Mouse (Mus musculus): ENCODE measurements around the gene Cbx7. TPM values are rescaled to one million over a fixed set of nuclear protein-coding genes. Genes with fewer than 3 reads are reported as not detected.

The Cbx7 gene
- polyA plus RNA-seq, 1 experiment from 2014 or later, result 4.3 TPM

Other genes with a start within 250 kb of the Cbx7 start
- 29.8 to 44.7 TPM (median 30.4 TPM) in 3 replicates for gene Sun2, start 228.6 kb downstream of the Cbx7 start, polyA plus RNA-seq (2018)
- 16.8 to 18.9 TPM (median 17.3 TPM) in 3 replicates for gene Dnal4, start 193.3 kb downstream of the Cbx7 start, polyA plus RNA-seq (2018)
- 0.20 to 0.89 TPM (median 0.76 TPM) in 3 replicates for gene Nptxr, start 166.4 kb downstream of the Cbx7 start, polyA plus RNA-seq (2018)
- not detected in 3 replicates for gene Npcd, start 136.9 kb downstream of the Cbx7 start, polyA plus RNA-seq (2018)
- gene Cbx6, start 136.4 kb downstream of the Cbx7 start, polyA plus RNA-seq (2018), result 5.7 to 7.7 TPM (median 6.8 TPM) in 3 replicates
- gene Apobec3, start 79.5 kb downstream of the Cbx7 start, polyA plus RNA-seq (2018), result 22.8 to 91.0 TPM (median 42.5 TPM) in 3 replicates
- 10.0 to 24.1 TPM (median 11.9 TPM) in 3 replicates for gene Pdgfb, start 43.9 kb upstream of the Cbx7 start, polyA plus RNA-seq (2018)
- gene Syngr1, start 120.2 kb upstream of the Cbx7 start, polyA plus RNA-seq (2018), result 139 to 428 TPM (median 314 TPM) in 3 replicates
- 633 to 940 TPM (median 770 TPM) in 3 replicates for gene Rpl3, start 120.7 kb upstream of the Cbx7 start, polyA plus RNA-seq (2018)
- gene Tab1, start 162.0 kb upstream of the Cbx7 start, polyA plus RNA-seq (2018), result 10.5 to 14.4 TPM (median 12.8 TPM) in 3 replicates
- 0.03 TPM in 1 of 3 replicates, not detected in the others for gene Mgat3, start 202.6 kb upstream of the Cbx7 start, polyA plus RNA-seq (2018)

Measured in macrophage (primary cell).